Mouse (Mus musculus): ENCODE measurements around the gene Gm9944.

The Gm9944 gene

DNA sequence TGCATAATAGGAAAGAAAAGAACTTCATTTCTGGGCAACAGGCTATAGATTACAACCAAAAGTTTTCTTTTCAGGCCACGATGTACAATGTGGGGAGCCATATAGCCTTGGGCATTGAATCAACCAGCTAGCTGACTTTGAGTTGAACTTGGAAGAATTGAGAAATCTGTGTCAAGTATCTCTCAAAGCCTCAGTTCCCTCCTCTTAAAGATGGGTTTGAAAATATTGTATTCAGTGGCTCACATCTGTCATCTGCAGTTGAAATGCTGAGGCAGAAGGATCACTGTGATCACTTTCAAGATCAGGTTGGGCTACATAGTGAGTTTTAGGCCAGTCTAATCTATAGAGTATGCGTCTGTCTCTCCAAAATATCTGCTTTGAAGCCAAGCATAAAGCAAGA, at the start of gene Gm9944:
Gm9944 (minus strand) TSS at position 101 of the 400 bp plus-strand sequence.
- in situ Hi-C loops (cut with MboI), result no loop called here

DNA sequence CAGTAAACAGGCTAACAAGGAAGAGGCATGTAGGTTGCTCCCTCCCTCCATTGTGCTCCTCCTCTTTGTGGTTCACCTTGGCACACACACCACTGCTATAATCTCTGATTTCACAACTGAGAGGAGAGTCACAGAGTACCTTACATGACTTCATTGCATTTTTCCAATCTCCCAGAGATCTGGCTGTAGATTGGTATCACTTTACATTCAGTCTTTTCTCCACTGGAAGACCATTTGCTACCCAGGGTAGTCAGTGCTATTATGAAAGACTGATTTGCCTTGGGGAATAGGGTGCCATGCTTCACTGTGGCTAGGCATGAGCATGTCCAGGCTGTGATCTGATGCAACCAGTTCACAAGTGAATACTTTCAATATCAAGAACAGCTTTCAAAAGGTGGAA, 40.2 kb upstream of the Gm9944 start:
- in situ Hi-C loops (cut with MboI), result no loop called here

DNA sequence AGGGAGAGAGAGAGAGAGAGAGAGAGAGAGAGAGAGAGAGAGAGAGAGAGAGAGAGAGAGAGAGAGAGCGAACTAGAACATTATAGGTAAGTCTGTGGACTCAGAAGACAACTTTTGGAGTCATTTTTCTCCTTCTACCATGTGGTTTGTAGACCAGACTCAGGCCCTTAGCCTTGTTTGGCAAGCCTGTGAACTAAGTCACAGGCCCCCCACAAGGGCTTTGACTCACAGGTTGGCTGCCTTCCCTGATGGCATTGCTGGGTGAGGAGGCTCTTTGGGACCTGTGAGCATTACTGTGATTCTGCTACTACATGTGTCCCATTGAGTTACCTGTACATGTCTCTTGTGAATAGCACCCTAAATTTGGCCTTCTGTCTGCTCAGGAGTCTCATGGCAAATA, 15.0 kb upstream of the Gm9944 start:
- in situ Hi-C loops (cut with MboI), result no loop called here

DNA sequence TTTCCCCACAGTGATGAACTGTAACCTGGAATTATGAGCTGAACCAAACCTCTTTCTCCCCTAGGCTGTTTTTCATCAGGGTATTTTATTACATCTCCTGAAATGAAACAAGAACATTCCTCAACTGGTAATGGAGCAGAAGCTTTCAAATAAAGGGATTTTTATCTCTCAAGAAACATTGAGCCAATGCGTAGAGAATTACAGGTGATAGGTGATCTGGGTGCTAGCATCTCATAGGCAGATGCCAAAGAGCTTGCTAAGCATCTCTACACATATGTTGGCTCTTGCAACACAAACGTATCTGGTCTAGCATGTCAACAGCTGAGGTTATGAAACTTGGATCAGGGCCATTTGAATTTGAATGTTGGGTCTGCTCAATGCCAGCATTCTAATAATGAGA, 12.1 kb upstream of the Gm9944 start:
- in situ Hi-C loops (cut with MboI), result no loop called here

DNA sequence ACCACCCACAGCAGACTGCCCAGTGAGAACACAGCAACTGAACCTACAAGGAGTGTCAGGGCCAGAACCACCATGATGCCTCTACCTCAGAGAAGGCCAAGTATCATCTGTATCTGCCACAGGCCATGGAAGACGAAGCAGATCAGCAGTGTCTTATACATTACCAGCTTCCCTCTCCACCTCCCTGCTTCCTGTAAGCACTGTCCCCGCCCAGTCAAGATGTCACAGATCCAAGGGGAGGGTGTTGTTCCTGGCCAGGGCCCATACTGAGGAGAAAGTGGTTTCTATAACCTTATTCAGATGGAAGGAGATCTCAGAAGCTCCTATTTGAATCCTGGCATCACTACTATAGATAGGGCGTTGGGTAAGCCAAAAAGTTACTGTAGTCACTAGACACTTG, 10.5 kb upstream of the Gm9944 start, which contains the start of gene Aadacl3:
Aadacl3 (minus strand) TSS at position 101 of the 400 bp plus-strand sequence.
- in situ Hi-C loops (cut with MboI), result no loop called here

DNA sequence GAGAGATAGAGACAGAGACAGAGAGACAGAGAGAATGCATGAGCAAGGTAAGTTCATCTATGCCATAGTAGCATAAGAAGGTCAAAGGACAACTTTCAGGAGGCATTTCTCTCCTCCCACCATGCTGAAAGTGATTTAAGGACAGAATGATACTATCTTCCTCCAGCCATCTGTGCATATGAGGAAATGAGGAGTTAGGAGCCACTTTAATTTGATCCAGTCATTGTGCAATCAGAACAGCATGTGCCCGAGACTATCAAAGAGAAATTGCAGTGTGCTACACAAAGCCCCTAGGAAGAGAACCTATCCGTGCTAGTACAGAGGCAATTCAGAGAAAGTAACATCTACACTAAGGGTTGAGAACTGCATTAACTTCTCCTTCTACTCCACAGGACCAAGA, 4.6 kb downstream of the Gm9944 start:
- in situ Hi-C loops (cut with MboI), result no loop called here

DNA sequence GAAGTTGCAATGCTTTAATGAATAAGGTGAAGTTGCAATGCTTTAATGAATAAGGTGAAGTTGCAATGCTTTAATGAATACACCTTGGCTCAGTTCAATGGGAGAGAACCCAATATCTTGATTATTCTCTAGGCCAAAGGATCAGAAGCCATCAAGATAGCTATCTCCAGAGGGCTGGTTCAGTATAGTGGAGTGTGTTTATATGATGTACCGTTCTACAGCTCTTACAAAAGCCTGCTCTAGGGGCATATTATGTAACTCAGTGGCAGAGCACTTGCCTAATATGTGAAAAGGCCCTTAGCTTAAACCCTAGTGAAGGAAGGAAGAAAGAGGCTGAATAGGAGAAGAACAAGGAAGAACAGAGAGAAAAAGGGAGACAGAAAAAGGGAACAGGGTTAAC, 11.5 kb downstream of the Gm9944 start:
- in situ Hi-C loops (cut with MboI), result no loop called here

DNA sequence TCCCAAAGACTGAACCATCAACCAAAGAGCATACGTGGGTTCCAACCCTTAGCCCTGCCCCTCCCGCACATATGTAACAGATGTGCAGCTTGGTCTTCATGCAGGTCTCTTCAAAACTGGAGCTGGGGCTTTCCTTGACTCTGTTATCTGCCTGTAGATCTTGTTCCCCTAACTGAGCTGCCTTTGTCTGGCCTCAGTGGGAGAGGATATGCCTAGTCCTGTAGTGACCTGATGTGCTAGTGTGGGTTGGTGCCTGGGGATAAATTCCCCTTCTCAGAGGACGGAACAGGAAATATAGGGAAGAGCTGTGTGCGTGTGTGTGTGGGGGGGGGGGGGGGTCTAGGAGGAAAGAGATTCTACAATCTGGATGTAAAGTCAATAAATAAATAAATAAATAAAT, 12.0 kb downstream of the Gm9944 start:
- in situ Hi-C loops (cut with MboI), result no loop called here

DNA sequence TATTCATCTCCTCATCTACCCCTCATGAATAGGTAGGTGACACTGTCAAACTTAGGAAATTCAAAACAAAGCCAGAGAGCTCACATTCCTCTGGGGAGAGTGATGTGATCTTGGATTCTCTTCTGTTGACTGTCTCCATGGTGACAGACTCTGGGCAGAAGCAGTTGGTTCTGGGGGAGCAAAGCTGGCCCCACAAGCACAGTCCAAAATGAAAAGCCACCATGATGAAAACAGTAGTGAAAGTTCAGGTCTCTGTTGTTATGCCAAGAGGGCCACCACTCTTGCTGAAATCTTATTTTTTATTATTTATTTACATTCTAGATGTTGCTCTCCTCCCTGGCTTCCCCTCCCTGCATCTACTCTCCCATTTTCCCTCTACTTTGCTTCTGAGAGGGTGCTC, 14.4 kb downstream of the Gm9944 start, which contains the start of gene 1700012P22Rik:
1700012P22Rik (minus strand) TSS at position 101 of the 400 bp plus-strand sequence.
- in situ Hi-C loops (cut with MboI), result no loop called here

DNA sequence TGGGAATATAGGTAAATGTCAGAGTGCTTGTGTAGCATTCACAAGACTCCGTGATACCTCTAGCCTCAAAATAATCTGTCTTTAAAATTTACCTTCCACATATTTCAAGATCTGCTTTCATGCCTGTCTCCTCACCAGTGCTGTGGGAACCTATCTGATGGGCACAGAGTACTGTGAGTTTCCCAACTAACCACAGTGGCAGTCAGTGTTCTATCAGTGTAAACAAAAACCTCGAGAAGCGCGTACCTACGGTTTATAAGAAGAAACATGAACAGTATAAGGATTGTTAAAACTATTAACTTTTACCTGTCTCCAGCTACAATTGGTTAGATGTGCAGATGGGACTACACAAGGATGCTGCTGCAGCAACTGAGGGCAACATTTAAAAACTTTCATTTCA, 19.9 kb downstream of the Gm9944 start:
- in situ Hi-C loops (cut with MboI), result no loop called here

DNA sequence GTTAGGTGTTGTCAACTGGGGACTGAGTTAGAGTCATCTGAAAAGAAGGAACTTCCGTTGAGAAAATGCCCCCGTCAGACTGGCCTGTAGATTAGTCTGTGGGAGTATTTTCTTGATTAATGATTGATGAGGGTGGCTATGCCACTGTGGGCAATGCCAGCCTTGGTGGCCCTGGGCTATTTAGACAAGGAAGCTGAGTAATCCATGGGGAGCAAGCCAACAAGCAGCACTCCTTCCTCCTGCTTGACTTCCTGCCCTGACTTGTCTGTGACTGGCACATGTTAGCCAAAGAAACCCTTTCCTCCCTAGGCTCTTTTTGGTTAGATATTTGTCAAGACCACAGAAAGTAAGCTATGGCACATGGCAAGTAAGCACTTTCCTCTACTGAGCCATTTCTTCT, 22.4 kb downstream of the Gm9944 start:
- in situ Hi-C loops (cut with MboI), result no loop called here

DNA sequence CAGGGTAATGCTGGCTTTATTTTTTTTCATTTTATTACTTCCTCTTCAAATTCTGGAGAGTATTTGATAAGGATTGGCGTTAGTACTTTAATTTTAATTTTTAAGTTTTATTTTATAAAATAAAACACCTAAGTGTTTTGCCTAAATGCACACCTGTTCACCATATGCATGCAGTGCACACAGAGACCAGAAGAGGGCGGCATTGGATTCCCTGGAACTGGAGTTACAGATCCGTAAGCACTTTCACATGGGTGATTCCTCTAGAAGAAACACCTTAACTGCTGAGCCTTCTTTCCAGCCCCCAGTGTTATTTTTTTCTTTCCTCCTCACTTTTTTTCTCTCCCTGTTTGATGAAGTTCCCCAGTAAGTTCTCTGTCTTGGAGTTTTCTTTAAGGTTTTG, 24.2 kb downstream of the Gm9944 start:
- in situ Hi-C loops (cut with MboI), result no loop called here

DNA sequence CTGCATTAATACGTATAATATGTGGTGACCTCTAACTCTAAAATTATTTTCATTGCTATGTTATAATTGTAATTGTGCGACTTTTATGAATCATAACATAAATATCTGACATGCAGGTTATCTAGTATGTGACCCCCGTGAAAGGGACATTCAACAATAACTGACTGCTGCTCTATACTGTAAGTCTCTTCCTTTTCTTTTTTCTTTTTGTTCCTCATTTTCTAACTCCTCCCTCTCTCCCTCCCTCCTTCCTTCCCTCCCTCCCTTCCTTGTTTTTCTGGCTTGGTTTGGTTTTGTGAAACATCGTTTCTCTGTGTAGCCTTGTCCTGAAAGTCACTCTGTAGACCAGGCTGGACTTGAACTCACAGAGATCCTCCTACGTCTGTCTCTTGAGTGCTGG, 28.5 kb downstream of the Gm9944 start:
- in situ Hi-C loops (cut with MboI), result no loop called here

DNA sequence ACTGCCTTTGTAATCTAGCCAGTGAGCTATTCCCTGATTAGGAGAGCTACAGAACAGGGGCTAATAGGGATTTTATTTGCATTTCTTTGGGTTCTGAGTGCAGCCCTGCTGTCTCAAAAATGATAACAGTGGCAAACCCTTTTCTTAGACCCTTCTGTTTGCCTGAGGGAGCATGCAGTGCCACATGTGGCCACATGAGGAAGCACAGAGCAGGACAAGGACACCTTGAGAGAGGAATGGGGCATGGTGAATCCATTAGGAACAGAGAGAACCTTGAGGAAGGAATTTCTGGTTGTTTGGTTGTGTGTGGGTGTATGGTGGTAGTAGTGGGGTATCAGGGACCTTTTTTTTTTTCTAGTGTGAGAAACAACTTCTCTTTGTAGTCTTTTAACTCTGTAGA, 32.5 kb downstream of the Gm9944 start:
- in situ Hi-C loops (cut with MboI), result no loop called here

DNA sequence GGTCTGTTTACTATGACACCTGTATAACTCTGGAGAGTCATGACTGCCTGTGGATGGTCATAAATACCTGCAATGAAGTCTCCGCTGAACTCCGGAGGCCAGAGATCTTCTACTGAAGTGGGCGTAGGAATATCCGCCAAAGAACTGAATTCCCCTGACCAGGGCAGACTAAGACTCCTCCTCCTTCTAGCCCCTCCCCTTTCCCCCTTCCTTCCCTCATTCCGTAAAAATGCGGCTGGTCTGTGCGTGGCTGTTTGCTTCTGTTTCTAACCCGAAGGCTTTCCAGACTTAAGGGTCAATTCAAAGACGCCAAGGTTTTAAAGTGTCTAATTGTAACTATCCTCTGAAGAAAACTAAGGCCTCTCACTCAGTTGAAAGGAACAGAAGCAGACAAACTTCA, 44.8 kb downstream of the Gm9944 start, which contains the start of gene Pramef12:
Pramef12 (minus strand) TSS at position 175 of the 400 bp plus-strand sequence.
- in situ Hi-C loops (cut with MboI), result no loop called here

DNA sequence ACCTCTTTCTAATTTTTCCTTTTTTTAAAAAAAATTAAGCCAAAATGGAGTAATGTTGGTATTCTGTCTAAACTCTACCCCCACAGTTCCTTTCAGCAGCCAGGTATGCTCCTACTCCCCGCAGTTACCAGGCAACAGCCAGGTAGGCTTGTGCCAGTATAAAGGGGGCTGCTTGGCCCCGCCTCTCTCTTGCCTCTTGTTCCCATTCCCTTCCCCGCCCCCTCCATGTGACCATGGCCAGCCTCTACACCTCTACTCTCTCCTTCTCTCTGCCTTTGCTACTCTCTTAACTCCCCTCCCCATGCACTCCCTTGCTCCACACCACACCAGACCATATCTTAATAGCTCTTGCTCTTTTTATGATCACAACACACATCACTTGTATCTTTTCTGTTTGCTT, 46.9 kb downstream of the Gm9944 start:
- in situ Hi-C loops (cut with MboI), result no loop called here

DNA sequence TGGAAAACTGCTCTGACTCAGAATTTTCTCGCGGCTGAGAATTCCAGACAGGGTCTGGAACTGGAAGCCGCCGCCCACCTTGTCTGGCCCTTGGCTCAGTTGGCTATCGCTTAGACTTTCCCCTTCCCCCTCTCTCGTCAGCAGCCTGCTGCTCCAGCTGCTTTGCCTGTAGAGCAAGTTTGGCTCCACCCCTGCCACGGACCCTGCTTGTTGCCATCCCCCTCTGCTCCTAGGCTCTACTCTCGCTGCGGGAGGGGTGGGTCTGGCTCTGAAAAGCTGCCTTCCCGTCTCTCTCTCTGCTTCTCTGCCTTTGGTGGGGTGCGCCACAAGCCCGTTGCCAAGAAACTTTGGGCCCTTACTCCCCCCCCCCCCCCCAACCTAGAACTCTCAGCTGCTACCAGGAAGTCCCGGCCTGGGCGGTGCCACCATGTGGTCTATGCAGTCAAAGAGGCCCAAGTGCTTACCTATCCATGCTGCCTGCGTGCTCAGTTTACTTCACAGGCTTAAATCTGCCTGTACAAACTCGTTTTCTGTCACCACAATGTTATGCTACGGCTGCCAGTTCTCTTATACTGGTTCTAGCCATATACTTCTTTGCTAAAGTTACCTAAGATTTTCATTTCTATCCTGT, 48.5 kb downstream of the Gm9944 start:
- in situ Hi-C loops (cut with MboI), result no loop called here

All from mature B cell (primary cell).